Mouse (Mus musculus): ENCODE results near the gene Msln. TPM values are rescaled to one million over a fixed set of nuclear protein-coding genes. Genes with fewer than 3 reads are reported as not detected.

Msln gene
- 1 to 10 TPM; 1.2 to 1.3 TPM for total RNA-seq (2023)

DNA sequence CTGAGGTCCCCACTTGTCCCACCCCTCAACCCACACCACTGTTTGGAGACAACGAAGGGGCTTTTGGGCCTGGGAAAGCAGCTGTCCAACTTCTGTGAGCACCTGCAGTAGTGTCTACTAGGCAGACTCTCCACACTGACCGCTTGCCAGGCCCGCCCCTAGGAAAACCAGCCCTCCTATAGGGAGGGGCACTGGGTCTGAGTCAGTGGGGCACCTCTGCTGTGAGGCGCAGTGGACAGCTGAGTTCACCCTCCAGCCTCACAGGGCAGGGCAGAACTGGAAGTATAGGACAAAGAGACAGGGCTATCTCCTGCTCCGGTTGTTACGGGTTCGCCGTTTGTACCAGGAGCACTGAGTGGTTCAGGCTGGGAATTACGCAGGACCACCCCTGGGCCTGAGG, at the start of gene Msln:
Gene Msln, minus strand, starts transcription at position 138 of the 400 bp plus-strand sequence.

DNA sequence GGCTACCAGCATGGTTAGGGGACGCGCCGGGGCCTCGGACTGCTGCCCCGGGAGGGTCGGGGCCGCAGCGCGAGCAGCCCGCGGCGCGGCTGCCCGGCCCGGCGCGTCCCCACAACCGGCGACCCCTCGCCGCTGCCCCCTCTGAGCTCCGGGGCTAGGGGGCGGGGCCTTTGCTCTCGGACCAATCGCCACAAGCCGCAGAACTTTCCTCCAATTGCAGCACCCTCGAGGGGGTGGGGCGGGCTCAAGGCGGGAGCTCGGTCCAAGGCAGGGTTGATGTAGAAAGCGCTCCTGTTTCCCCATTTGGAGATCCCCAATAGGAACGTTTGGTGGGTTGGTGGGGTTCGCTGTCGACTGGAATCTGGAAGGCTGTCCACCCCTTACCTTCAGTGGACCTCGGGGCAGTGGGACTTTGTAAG, 42.8 kb upstream of the Msln start, which contains the start of gene Metrn:
Gene Metrn, minus strand, starts transcription at position 186 of the 419 bp plus-strand sequence.

DNA sequence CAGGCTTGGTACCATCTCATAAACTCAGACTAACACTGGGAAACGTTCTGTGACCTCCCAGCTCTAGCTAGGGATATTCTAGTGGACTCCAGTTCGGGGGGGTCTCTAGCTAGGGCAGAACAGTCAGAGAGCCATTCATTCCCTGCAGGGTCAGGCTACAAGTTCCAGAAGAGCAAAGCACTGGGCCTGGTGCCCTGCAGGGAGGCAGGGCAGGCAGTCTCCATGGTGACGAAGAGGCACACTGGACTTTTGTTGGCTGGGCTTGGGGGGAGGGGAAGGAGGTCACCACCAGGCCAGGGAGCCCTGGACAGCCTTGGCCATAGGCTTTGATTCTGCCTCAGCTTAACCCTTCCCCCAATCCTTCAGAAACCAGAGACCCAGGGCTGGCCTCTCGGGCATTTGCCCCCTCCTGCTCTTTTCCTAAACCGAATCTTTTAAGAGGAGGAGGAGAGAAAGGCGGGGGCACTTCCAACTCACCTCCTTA, 41.5 kb upstream of the Msln start, which contains the start of gene AC134908.4:
Gene AC134908.4, minus strand, starts transcription at position 51 of the 484 bp plus-strand sequence.

DNA sequence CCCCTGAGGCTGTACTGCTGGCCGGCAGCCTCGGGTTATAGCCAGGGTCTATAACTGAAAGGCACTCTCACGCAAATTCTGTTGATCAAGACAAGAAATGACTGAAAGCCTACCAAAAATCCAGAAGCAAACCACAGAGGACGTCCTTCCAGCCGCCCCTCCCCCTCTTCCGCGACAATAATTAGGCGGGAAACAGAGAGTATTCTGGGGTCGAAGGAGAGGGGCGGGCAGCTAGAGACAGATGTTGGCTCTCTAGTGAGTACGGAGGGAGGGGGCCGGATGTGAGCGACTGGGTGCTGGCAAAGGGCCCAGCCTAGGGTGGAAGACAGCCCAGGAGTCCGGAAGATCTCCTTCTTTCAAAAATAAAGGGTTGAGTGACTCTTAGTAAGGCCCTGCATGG, 38.4 kb upstream of the Msln start, which contains the start of gene Fam173a:
Gene Fam173a, minus strand, starts transcription at position 287 of the 400 bp plus-strand sequence.

DNA sequence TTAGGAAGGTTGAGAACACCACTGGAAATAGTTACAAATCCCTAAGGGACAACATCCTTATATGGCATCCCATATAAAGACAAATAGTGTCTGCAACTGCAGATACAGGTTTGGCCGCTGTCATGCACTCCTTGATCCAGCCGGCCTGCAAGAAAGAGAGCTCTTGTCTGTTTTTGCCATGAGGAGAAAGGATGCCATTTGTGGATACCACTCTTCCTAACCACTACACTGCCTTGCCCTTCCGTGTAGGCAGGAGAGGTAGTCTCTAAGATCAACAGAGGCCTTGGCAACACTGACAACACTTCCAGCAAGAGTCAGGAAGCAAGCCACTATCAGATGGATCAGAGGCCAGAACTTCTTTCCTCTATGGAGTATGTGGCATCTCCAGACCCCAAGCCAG, 32.1 kb upstream of the Msln start, which contains the start of gene Ccdc78:
Gene Ccdc78, plus strand, starts transcription at position 301 of the 400 bp plus-strand sequence.

DNA sequence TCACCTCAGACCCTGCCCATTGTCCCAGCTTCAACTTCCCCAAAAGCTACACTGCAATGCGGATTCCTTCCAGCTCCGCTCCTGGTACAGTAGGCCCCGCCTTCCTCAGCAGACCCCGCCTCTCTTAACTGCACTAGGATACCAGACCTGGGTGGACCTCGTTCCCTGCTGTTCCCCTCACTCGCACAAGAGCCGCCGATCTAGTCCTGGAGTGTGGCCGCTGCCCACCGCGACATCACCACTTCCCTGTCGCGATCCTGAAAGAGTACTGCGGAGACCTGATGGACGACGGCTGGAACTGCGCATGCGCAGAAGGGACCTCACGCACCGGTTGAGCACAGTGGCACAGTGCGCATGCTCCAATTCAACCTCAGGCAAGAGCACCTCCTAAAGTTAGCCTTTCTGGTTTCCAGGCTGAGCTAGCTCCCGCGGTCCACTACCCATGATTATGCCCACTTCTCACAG, 31.1 kb upstream of the Msln start, which contains the start of gene Haghl:
Gene Haghl, minus strand, starts transcription at position 393 of the 465 bp plus-strand sequence.

DNA sequence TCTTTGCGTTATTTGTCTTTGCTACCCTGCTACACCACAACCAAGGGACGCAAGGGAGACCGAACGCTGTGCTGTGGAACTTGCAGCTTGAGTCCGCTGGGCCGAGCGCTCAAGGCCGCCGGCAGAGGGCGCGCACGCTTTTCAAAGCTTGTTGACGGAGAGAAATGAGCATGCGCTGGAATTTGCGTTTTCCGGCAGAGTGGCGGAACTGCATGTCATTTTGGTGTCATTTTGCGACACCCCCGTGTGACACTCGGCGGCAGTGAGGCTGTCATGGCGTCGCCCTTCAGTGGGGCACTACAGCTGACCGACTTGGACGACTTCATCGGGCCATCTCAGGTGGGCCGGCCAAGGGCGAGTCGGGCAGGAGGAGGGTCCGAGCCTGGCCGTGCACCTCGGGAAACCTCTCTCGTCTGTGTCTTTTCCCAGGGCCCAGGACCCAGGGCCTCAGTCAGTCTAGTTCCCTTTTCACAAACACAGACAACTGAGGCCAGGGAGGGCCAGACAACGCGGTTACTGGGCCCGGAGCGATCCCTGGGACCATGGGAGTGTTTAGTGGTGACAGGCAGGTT, 19.5 kb upstream of the Msln start, which contains the start of gene Narfl:
Gene Narfl, plus strand, starts transcription at position 228 of the 572 bp plus-strand sequence.

DNA sequence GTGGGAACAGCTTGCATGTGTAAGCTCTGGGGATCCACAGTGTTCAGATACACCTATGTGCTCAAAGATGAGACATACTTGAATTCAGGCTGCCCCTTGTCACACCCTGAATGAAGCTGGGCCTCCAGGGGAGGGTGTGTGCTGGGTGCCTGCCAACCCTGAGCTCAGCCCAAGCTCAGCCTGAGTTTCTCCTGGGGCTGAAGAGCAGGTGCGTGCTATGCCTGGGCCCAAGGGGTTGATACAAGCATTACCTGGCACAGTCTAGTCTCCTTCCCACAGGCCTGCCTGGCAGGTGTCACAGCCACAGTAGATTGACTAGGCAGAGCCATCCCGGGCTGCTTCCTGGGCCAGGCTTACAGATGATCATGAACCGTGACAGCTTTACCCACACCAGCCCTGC, 18.4 kb downstream of the Msln start, which contains the start of gene Mslnl:
Gene Mslnl, plus strand, starts transcription at position 298 of the 400 bp plus-strand sequence.

DNA sequence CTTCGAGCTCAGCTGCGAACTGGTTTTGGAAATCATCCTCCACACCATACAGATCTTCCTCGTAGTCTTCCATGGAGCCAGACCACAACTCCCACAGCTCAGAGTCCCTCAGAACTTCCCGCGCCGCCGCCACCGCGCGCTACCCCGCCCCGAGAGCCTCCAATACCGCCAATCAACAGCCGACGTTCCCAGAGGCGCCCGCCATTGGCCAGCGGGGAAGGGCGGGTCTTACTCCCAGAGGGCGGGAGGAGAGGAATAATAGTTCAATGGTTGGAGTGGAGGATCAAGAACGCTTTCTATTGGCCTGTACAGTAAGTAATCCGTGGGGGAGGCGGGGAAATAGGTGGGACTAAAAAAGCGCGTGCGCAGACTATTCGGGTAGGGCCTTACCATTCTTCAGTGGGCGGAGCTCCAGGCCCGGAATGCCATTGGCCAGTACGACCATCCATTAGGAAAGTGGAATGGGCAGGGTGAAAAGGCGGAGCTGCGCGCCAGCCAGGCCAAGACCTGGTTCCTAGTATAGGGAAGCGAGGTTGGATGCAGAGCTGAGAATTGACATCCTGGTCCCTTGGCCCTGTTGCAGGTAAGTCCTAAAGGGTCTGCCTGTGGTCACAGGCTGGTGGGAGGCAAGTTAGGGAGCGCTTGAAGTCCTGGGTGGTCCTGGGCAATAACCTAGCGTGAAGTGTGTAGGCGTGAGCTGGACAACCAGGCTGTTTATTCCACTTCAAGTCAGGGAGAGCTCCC, 26.7 kb downstream of the Msln start, which contains the start of the genes Chtf18 and Rpusd1:
Gene Chtf18, minus strand, starts transcription at position 155 of the 744 bp plus-strand sequence.
Gene Rpusd1, plus strand, starts transcription at position 406 of the 744 bp plus-strand sequence.

DNA sequence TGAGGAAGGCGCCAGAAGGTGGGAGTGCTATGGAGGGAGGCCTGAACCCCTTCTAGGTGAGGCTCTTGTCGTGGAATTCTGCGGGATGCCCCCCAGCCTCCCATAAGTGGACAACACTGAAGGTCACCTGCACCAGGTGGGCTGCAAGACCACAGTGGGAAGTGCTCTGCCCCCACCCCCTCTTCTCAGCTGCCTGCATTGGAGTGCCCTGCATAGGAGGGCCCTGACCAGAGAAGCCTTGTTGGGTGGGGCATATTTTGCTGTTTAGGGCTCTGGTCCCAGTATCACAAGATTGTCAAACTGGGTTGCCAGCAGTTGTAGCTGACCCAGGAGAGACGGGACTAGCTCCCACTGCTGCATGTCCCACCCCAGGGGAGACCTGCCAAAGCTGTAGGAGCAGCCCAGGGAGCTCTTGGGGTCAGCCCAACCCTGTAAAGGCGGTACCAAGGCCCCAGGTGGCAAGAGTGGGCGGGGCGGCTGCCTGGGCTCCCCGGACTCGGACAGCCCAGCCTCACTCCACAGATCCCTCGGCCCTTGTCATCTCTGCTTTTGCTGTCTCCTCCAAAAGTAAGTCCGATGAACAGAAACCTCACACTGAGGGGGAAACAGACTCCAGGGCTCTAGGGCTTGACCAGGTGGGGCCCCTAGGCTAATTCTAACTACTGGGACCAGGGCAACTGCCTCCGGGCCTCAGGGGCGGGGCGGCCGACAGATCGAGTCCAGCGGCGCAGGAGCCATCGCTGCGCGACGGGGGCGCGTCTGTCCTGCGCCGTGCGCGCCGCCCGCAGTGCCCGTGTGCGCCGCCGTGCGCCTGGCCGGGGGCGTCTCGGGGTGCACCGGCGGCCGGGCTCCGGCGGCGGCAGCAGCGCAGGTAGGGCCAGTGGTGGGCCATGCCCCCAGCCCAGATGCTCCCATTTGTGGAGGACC, 37.2 kb downstream of the Msln start, which contains the start of gene Gng13:
Gene Gng13, plus strand, starts transcription at position 461 of the 927 bp plus-strand sequence.

Other genes with a start within 250 kb of the Msln start
- gene Sox8, start 183.7 kb downstream of the Msln start, total RNA-seq (2023), result under 1 TPM in 1 of 2 experiments, not detected in 1; 0.18 TPM
- 10 to 100 TPM; 38.1 to 41.1 TPM for gene Lmf1, start 175.3 kb downstream of the Msln start, total RNA-seq (2023)
- gene Gng13, start 37.2 kb downstream of the Msln start, total RNA-seq (2023), result not detected
- gene Chtf18, start 27.0 kb downstream of the Msln start, total RNA-seq (2023), result 1 to 10 TPM; 2.6 to 3.9 TPM
- gene Rpusd1, start 26.7 kb downstream of the Msln start, total RNA-seq (2023), result 1 to 10 TPM; 6.6 to 7.9 TPM
- gene Mslnl, start 18.3 kb downstream of the Msln start, total RNA-seq (2023), result not detected
- gene Narfl, start 19.4 kb upstream of the Msln start, total RNA-seq (2023), result 10 to 100 TPM; 33.1 to 34.7 TPM
- 10 to 100 TPM; 21.6 to 21.7 TPM for gene Haghl, start 31.3 kb upstream of the Msln start, total RNA-seq (2023)
- gene Ccdc78, start 32.2 kb upstream of the Msln start, total RNA-seq (2023), result not detected
- 10 to 100 TPM; 33.5 to 35.6 TPM for gene Fam173a, start 38.5 kb upstream of the Msln start, total RNA-seq (2023)
- gene AC134908.4, start 41.3 kb upstream of the Msln start, total RNA-seq (2023), result not detected
- 1 to 10 TPM; 8.0 to 9.9 TPM for gene Metrn, start 42.8 kb upstream of the Msln start, total RNA-seq (2023)
- under 1 TPM in 1 of 2 experiments, not detected in 1; 0.24 TPM for gene Fbxl16, start 54.7 kb upstream of the Msln start, total RNA-seq (2023)
- gene Wdr24, start 69.2 kb upstream of the Msln start, total RNA-seq (2023), result 10 to 100 TPM; 13.5 to 14.9 TPM
- 10 to 100 TPM; 23.2 to 28.1 TPM for gene Jmjd8, start 74.5 kb upstream of the Msln start, total RNA-seq (2023)
- gene Stub1, start 79.0 kb upstream of the Msln start, total RNA-seq (2023), result 10 to 100 TPM; 50.8 to 51.1 TPM
- gene Rhbdl1, start 82.9 kb upstream of the Msln start, total RNA-seq (2023), result 1 to 10 TPM; 1.2 to 1.7 TPM
- 1 to 10 TPM in 1 of 2 experiments, under 1 TPM in 1; 0.89 to 4.0 TPM for gene Gm20683, start 87.4 kb upstream of the Msln start, total RNA-seq (2023)
- 10 to 100 TPM; 28.4 to 34.3 TPM for gene Rhot2, start 90.5 kb upstream of the Msln start, total RNA-seq (2023)
- 1 to 10 TPM; 6.0 to 6.2 TPM for gene Wdr90, start 107.1 kb upstream of the Msln start, total RNA-seq (2023)
- gene Mcrip2, start 114.4 kb upstream of the Msln start, total RNA-seq (2023), result 1 to 10 TPM; 4.8 to 5.5 TPM
- 10 to 100 TPM; 10.1 to 11.1 TPM for gene Mettl26, start 120.7 kb upstream of the Msln start, total RNA-seq (2023)
- gene Wfikkn1, start 126.5 kb upstream of the Msln start, total RNA-seq (2023), result 1 to 10 TPM; 3.2 to 3.3 TPM
- 10 to 100 TPM; 16.5 to 18.1 TPM for gene Rab40c, start 165.3 kb upstream of the Msln start, total RNA-seq (2023)
- gene Pigq, start 190.6 kb upstream of the Msln start, total RNA-seq (2023), result 10 to 100 TPM; 46.9 to 60.5 TPM
- not detected for gene Nhlrc4, start 190.6 kb upstream of the Msln start, total RNA-seq (2023)
- not detected for gene A930017K11Rik, start 198.2 kb upstream of the Msln start, total RNA-seq (2023)
- gene Capn15, start 231.4 kb upstream of the Msln start, total RNA-seq (2023), result 10 to 100 TPM; 31.1 to 32.2 TPM